Mouse (Mus musculus): ENCODE measurements around the gene Ccl28.
"Not testable (repeated sequence)": the region's sequence is repeated elsewhere in the genome, so short reads cannot be mapped to it uniquely, and the experiment has no call there.

DNA sequence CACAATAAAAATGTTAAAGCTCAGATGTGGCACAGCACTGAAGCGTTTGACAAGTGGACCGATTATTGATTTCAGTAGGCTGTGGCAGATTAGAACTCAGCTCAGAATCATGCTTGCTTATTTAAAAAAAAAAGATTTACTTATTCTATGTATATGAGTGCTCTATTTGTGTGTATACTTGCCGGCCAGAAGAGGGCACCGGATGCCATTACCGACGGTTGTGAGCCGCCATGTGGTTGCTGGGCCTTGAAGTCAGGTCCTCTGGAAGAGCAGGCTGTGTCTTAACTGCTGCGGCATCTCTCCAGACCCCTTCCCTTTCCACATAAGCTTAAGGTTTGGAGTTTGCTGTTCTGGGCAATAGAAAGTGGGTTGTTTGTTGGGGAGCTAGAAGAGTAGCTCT lies 19.7 kb upstream of the Ccl28 start:
- TF ChIP-seq CTCF (IDR thresholded peaks at IDR 0.05; ENCODE audit: borderline replicate concordance, insufficient read depth, low read length); POLR2A (IDR thresholded peaks at IDR 0.05; ENCODE audit: low read depth, low read length): not testable (repeated sequence)
